Mouse (Mus musculus) 416B (cell line): Measurements from ENCODE around the gene Ubp1.

Experiments
- DNase-seq: peaks from one replicate; pipeline ENCODE4 v3.0.0; 2011; ENCODE audit warnings: low read depth

Ubp1 gene

GRCm38 (mm10) chr9:113969399-113969798, 38.7 kb downstream of the Ubp1 start:
- DNase-seq = no peak

DNA sequence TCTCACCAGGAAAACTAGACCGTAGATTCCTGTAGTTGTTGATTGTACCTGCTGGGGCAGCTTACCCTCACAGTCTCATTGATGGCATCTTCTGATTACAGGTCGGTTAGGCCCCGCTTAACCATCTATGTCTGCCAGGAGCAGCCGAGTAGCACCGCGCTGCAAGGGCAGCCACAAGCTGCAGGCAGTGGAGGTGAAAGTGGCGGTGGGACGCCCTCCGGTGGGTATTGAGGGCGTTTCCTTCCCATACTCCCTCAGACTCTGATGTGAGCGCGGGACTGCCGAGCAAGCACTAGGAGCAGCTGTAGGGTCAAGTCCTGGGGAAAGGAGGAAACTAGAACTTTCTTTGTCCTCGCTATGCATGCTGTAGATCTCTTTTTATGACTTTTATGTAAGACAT, 39.3 kb downstream of the Ubp1 start:
- DNase-seq = no peak

DNA sequence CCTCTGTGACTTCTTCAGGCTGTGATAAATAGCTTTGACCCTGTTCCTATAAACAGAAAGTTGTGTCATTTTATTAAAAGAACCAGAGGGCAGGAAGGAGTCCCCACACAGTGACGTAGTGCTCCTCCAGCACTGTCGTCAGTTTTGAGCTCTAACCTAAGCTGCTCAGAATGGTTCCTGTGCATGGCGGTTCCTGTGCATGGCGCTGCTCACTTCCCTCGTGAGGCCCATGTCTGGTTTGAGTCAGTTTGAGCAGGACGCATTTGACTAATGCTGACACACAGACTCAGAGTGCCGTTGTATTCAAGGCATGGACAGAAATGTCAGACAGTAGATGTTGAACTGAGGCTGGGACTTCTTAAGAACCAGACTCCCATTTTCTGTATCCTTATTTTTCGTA, 40.9 kb downstream of the Ubp1 start:
- peak; percentile 24 for DNase-seq

- DNase-seq = no peak
Measured at GRCm38 (mm10) chr9:113973857-113974256, 43.1 kb downstream of the Ubp1 start.

DNA sequence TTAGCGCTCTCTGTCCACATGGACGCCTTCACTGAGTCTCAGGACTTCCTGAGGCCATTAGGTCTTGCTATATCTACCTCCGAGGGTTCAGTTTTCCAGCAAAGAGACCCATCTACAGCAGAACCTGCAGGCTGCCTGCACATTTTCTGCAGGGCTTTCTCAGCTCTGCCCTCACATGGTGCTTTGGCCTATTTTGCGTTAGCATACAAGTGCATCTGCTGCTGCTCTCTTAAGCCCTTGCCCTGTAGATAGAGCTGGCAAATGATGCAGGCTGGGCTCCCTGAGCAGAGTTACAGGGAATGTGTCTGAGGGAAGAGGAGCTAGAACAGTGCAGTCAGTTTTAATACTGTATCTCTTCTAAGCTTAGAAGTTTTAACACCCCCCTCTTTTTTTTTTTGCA, 44.2 kb downstream of the Ubp1 start:
- DNase-seq = no peak

GRCm38 (mm10) chr9:113975442-113975841, 44.7 kb downstream of the Ubp1 start:
- DNase-seq = no peak

- DNase-seq = no peak
Measured at GRCm38 (mm10) chr9:113976264-113976663, 45.5 kb downstream of the Ubp1 start.

DNA sequence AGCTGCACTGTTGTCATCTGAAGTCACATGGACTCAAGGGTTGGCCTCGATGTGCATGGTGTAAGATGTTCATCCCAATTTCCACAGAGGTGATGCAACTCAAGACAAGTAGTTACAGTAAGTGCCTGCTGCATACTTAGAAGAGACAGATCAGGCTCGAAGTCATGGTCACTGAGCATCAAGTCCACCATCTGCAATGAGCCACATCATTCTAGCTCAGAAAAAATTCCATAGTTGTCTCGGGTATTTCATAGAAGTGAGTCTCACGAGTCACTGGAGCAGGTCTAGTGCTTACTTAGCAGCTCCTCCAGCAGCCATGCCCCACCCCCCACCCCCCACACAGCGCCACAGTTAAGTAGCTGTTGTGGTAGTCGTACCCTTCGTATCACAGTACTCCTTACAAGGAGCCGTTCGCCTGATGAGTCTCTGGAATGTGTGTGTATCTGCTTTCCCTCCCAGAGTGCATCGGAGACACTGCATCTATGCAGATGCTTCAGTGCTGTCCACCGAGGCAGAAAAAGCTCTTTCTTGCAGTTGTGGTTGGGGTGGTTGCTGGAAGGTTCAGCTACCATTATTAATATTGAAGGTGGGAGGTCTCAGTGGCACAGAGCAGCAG, 46.6 kb downstream of the Ubp1 start:
- DNase-seq = no peak

GRCm38 (mm10) chr9:113978656-113979055, 47.9 kb downstream of the Ubp1 start:
- peak; percentile 42 for DNase-seq

- DNase-seq = no peak
Measured at GRCm38 (mm10) chr9:113979356-113979755, 48.6 kb downstream of the Ubp1 start.

DNA sequence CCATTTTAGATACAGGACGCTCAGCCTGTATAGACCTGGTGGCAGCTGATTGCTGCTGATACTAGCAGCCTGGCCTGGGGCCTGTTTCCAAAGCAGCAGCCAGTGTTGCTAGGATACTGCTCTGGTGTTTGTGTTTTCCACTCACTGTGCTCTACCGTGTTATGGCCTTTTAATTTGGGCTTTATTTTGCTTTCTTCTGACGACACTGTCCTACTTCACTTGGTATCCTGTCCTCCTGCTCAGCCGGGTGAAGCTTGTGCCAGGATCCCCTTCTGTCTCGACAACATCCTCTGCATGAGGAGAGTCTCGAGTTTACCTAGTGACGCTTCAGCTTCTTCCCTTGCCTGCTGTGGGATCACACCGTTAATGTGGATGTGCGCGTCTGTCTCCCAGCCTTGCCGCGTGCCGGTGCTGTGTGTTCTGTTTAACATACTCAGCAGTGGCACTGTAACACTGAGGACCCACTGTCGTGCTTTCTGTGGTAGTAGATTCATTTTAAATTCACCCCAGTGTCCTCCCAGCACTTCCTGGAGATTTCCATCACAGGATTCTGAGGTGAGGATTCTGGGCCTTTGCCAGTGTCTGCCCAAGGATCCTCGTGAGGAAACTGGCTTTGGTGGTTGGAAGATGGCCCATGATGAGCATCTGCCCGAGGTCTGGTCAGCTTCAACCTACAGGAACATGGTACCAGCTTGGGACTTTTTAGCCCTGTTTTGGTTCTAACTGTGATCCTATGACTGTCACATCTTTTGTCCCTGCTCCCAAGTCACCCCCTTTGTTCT, 50.6 kb downstream of the Ubp1 start:
- DNase-seq = no peak

DNA sequence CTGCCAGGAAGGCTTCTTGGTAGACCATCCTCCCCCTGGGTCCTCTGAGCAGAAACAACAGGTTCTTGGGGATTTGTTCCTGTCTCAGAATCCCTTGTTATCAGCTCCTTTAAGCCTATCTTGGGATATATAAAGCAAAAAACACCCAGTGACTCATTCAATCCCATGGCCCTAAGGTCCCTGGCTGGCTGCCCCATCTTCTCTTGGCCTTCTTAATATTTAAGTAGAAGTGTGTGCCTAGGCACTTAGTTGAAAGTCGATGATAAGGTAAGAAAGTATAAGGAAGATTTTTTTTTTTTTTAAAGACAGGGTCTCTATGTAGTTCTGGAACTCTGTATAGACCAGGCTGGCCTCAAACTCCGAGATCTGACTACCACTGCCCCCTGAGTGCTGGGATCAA, 51.7 kb downstream of the Ubp1 start:
- no peak for DNase-seq

DNA sequence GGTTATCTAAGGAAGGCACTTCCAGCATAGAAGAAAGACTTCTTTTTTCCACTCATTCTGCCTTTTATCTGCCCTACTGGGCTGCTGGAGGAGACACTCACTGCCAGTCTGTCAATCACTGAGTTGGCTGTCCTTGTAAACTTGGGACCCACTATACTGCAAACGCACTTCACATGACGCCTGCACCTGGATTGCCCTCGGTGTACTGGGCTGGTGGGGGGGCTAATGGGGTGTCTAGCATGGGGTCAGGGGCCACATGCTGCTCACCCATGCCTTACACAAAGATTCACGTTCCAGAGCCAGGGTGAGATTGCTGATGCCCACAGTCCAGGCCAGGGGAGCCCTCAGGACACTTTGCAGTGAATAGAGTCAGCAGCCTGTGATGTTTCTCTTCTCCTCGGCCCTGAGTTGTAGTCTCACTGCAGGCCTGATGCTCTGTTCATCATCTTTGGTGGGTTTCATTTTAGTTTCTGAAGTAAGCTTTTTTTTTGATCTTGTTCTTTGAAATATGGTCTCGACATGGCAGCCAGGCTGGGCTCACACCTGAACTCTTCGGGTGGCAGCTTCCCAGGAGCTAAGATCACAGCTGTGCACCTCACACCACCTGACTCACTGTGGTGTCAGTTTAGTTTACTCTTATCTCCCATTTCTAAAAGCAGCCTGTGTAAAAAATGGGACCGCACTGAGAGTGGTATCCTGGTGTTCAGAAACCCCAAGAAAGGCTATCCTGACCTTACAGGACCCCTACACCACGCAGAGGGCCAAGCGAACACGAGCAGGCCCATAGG, 52.3 kb downstream of the Ubp1 start:
- no peak for DNase-seq

GRCm38 (mm10) chr9:113984946-113985620, 54.3 kb downstream of the Ubp1 start:
- no peak for DNase-seq

- DNase-seq = peak; percentile 91
Measured at GRCm38 (mm10) chr9:113990547-113991248, 60.0 kb downstream of the Ubp1 start.

- DNase-seq = no peak
Measured at GRCm38 (mm10) chr9:113992810-113993209, 62.1 kb downstream of the Ubp1 start.

DNA sequence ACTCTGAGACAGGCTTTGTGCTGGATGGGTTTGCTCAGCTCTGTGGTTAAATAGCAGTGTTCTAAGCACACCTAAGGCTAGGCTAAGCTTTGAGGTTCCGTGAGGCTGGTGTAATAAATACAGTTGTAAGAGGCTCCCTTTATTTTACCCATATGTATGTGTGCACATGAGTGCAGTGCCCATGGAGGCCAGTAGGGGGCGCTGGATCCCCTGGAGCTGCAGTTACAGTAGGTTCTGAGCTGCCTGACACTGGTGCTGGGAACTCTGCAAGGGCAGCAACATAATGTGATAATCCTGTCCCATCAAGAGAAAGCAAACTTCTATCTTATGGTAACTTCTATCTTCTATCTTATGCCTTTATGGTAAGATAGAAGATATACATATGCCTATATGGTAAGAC, 67.6 kb downstream of the Ubp1 start:
- DNase-seq = no peak

- no peak for DNase-seq
Measured at GRCm38 (mm10) chr9:114006801-114007200, 76.1 kb downstream of the Ubp1 start.

DNA sequence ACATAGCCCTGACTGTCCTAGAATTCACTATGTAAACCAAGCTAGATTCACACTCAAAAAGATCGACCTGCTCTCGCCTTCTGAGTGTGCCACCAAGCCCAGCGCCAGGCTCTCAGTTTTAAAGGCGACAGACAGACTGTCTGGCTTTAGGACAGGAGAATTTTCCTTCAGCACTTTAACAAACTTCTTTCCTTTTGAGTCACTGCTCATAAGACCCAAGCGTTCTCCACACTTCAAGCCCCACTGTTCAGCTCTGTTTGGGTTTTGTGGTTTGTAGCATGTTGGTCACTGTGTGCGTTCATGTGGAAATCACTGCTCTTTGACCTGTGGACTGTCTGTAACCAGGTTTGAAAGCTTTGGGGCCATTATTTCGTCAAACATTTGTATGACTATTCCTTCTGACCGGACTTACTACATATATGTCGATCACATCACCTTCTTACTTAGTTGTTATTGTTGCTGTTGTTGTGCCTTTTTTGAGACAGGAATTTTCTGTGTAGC, 77.2 kb downstream of the Ubp1 start:
- DNase-seq = no peak

DNA sequence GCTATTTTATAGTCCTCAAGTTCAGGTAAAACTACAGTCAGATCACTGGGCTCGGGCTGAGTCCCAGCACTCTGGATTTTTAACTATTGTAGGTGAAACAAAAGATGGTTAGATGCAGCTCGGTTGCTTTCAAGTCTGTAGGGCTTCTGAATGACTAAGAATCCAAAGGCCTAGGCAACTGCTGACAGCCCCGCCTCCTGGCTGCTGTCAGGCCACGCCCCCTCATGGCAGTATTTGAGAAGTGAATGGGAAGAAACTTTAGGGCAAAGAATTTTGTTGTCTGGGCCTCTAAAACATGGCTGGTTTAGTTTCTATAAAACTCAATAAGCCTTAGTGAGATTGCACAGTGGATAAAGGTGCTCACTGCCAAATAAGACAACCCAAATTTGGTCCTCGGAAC, 78.8 kb downstream of the Ubp1 start:
- peak; percentile 32 for DNase-seq

DNA sequence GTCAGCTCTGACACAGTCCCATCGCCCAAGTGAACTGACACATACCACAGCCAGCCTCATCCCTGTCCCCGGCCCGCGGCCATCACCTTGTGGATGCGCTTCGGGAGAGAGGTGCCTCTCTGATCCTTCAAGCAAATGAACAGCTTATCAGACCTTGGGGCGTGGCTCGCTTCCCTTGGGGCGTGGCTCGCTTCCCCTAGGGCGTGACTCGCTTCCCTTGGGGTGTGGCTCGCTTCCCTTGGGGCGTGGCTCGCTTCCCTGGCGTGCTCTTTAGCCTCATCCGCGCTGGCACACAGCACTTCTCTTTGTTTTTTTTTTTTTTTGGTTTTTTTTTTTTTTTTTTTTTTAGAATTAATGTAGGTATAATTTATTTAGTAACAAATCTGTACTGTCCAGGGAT, 80.5 kb downstream of the Ubp1 start:
- DNase-seq = peak; percentile 11

DNA sequence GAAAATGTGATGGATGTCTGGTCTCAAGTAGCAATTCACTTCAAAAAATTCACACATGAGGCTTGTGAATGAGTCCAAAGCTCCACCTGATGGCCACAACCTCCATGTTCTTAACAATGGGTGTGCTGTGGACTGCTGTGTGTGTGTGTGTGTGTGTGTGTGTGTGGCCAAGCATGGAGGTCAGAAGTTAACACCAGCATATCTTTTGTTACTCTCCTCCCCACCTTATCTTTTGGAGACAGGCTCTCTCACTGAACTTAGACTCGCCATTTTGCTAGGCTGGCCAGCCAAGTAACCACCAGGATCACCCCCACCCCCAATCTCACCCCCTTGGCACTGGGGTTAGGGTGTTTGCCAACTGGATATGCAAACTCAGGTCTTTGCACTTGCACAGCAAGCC, 83.3 kb downstream of the Ubp1 start:
- DNase-seq = no peak
